Mouse (Mus musculus): Measurements from ENCODE around the gene Trem3. TPM values are rescaled to one million over a fixed set of nuclear protein-coding genes. Genes with fewer than 3 reads are reported as not detected.

Gene Trem3
- polyA plus RNA-seq, 1 experiment from 2014 or later: not detected

- WGBS: 75% methylated on average over 11 of the region's 11 CpGs
Observed at GRCm38 (mm10) chr17:48249501-48249900, 1.9 kb downstream of the Trem3 start.

GRCm38 (mm10) chr17:48250631-48251030 lies 3.1 kb downstream of the Trem3 start:
- Histone ChIP-seq H3K36me3 (no peaks in the 10 kb centered on the region), H3K9me3 (replicated peaks) (no peaks in the 10 kb centered on the region), H3K4me3 (no peak overlapping the region), H3K4me2 (no peak overlapping the region), H3K27ac (ENCODE audit: poor library complexity, severe bottlenecking) (no peak overlapping the region), H3K4me1 (replicated peaks) (no peaks in the 10 kb centered on the region), H3K9ac (no peak overlapping the region), H3K27me3 (replicated peaks) (no peaks in the 10 kb centered on the region)
- 82% methylated on average over 7 of the region's 7 CpGs for WGBS
- ATAC-seq (ENCODE audit: insufficient number of reproducible peaks, low FRiP score): no peak

More at GRCm38 (mm10) chr17:48249501-48249900, 1.9 kb downstream of the Trem3 start:
- ATAC-seq (ENCODE audit: insufficient number of reproducible peaks, low FRiP score): no peak
- Histone ChIP-seq H3K4me2 (no peak overlapping the region), H3K27ac (ENCODE audit: poor library complexity, severe bottlenecking) (no peak overlapping the region), H3K9ac (no peak overlapping the region), H3K36me3 (no peaks in the 10 kb centered on the region), H3K27me3 (replicated peaks) (no peaks in the 10 kb centered on the region), H3K4me1 (replicated peaks) (no peaks in the 10 kb centered on the region), H3K9me3 (replicated peaks) (no peaks in the 10 kb centered on the region), H3K4me3 (no peak overlapping the region)

- H3K27me3 ChIP-seq (replicated peaks): no peaks in the 10 kb centered on the region
Observed at GRCm38 (mm10) chr17:48256575-48256974, 9.0 kb downstream of the Trem3 start.

GRCm38 (mm10) chr17:48261868-48262267 lies 14.3 kb downstream of the Trem3 start:
- Histone ChIP-seq H3K27me3 (replicated peaks) (no peaks in the 10 kb centered on the region), H3K9ac (no peak overlapping the region), H3K36me3 (no peaks in the 10 kb centered on the region), H3K27ac (ENCODE audit: poor library complexity, severe bottlenecking) (no peak overlapping the region), H3K4me1 (replicated peaks) (no peaks in the 10 kb centered on the region), H3K4me2 (no peak overlapping the region), H3K9me3 (replicated peaks) (peaks cover 10% of the 10 kb centered on the region), H3K4me3 (no peak overlapping the region)
- ATAC-seq (ENCODE audit: insufficient number of reproducible peaks, low FRiP score): no peak
- WGBS: 74% methylated on average over 2 of the region's 2 CpGs

More at GRCm38 (mm10) chr17:48256575-48256974, 9.0 kb downstream of the Trem3 start:
- no peak overlapping the region for H3K9ac ChIP-seq
- H3K4me3 ChIP-seq: no peak overlapping the region
- no peaks in the 10 kb centered on the region for H3K4me1 ChIP-seq (replicated peaks)
- no peaks in the 10 kb centered on the region for H3K36me3 ChIP-seq
- ATAC-seq (ENCODE audit: insufficient number of reproducible peaks, low FRiP score): no peak
- no peak overlapping the region for H3K4me2 ChIP-seq
- H3K27ac ChIP-seq (ENCODE audit: poor library complexity, severe bottlenecking): no peak overlapping the region
- peaks cover 10% of the 10 kb centered on the region for H3K9me3 ChIP-seq (replicated peaks)

- H3K27ac ChIP-seq (ENCODE audit: poor library complexity, severe bottlenecking): 0 out of 2 replicates have a peak within 1 kb of the TSS, but pooled peaks have one; percentile 14
- ATAC-seq (ENCODE audit: insufficient number of reproducible peaks, low FRiP score): peak; percentile 51; the same call in 1 of the 2 replicates
- WGBS: 80% methylated on average over 3 of the region's 3 CpGs
- H3K4me3 ChIP-seq: no peak within 1 kb of the TSS
- H3K36me3 ChIP-seq: no peaks in the 10 kb centered on the region
- H3K4me1 ChIP-seq (replicated peaks): no peaks in the 10 kb centered on the region
- H3K27me3 ChIP-seq (replicated peaks): no peaks in the 10 kb centered on the region
- no peak within 1 kb of the TSS for H3K9ac ChIP-seq
- no peak within 1 kb of the TSS for H3K4me2 ChIP-seq
- H3K9me3 ChIP-seq (replicated peaks): peaks cover 10% of the 10 kb centered on the region
Observed at GRCm38 (mm10) chr17:48263741-48264362, 16.3 kb downstream of the Trem3 start, which contains the start of gene Treml4. TSS of gene Treml4 (plus strand) at chr17:48264295.

GRCm38 (mm10) chr17:48264662-48265061 lies 17.1 kb downstream of the Trem3 start:
- 84% methylated on average over 7 of the region's 7 CpGs for WGBS
- Histone ChIP-seq H3K4me1 (replicated peaks) (no peaks in the 10 kb centered on the region), H3K27ac (ENCODE audit: poor library complexity, severe bottlenecking) (no peak overlapping the region), H3K4me3 (no peak overlapping the region), H3K9ac (no peak overlapping the region), H3K9me3 (replicated peaks) (peaks cover 5% of the 10 kb centered on the region), H3K36me3 (no peaks in the 10 kb centered on the region), H3K27me3 (replicated peaks) (no peaks in the 10 kb centered on the region), H3K4me2 (no peak overlapping the region)
- ATAC-seq (ENCODE audit: insufficient number of reproducible peaks, low FRiP score): peak; percentile 88

- no peak overlapping the region for H3K4me2 ChIP-seq
- H3K27me3 ChIP-seq (replicated peaks): no peaks in the 10 kb centered on the region
- WGBS: 60% methylated on average over 2 of the region's 2 CpGs
- no peak for ATAC-seq (ENCODE audit: insufficient number of reproducible peaks, low FRiP score)
- no peaks in the 10 kb centered on the region for H3K9me3 ChIP-seq (replicated peaks)
- H3K4me1 ChIP-seq (replicated peaks): no peaks in the 10 kb centered on the region
- no peak overlapping the region for H3K9ac ChIP-seq
- no peaks in the 10 kb centered on the region for H3K36me3 ChIP-seq
- H3K4me3 ChIP-seq: no peak overlapping the region
- no peak overlapping the region for H3K27ac ChIP-seq (ENCODE audit: poor library complexity, severe bottlenecking)
Observed at GRCm38 (mm10) chr17:48266138-48266537, 18.6 kb downstream of the Trem3 start.

GRCm38 (mm10) chr17:48266610-48267304 lies 19.2 kb downstream of the Trem3 start:
- H3K4me1 ChIP-seq (replicated peaks): no peaks in the 10 kb centered on the region
- 52% methylated on average over 2 of the region's 2 CpGs for WGBS
- no peak for ATAC-seq (ENCODE audit: insufficient number of reproducible peaks, low FRiP score)
- H3K9ac ChIP-seq: no peak overlapping the region
- no peaks in the 10 kb centered on the region for H3K27me3 ChIP-seq (replicated peaks)
- H3K27ac ChIP-seq (ENCODE audit: poor library complexity, severe bottlenecking): no peak overlapping the region
- no peaks in the 10 kb centered on the region for H3K9me3 ChIP-seq (replicated peaks)
- H3K4me2 ChIP-seq: no peak overlapping the region
- no peaks in the 10 kb centered on the region for H3K36me3 ChIP-seq
- no peak overlapping the region for H3K4me3 ChIP-seq

GRCm38 (mm10) chr17:48267591-48267990 lies 20.0 kb downstream of the Trem3 start:
- ATAC-seq (ENCODE audit: insufficient number of reproducible peaks, low FRiP score): no peak
- Histone ChIP-seq H3K9me3 (replicated peaks) (no peaks in the 10 kb centered on the region), H3K4me2 (no peak overlapping the region), H3K4me3 (no peak overlapping the region), H3K36me3 (no peaks in the 10 kb centered on the region), H3K9ac (no peak overlapping the region), H3K27ac (ENCODE audit: poor library complexity, severe bottlenecking) (no peak overlapping the region), H3K27me3 (replicated peaks) (no peaks in the 10 kb centered on the region), H3K4me1 (replicated peaks) (0 out of 2 replicates have a peak, but pooled peaks cover 5% of the 10 kb centered on the region)
- WGBS: 77% methylated on average over 1 of the region's 1 CpGs

GRCm38 (mm10) chr17:48268276-48268675 lies 20.7 kb downstream of the Trem3 start:
- Histone ChIP-seq H3K4me3 (no peak overlapping the region), H3K4me2 (no peak overlapping the region)
- ATAC-seq (ENCODE audit: insufficient number of reproducible peaks, low FRiP score): no peak

GRCm38 (mm10) chr17:48269833-48270232 lies 22.3 kb downstream of the Trem3 start:
- H3K27me3 ChIP-seq (replicated peaks): no peaks in the 10 kb centered on the region
- no peak overlapping the region for H3K4me3 ChIP-seq
- 0 out of 2 replicates have a peak, but pooled peaks cover 5% of the 10 kb centered on the region for H3K4me1 ChIP-seq (replicated peaks)
- no peak for ATAC-seq (ENCODE audit: insufficient number of reproducible peaks, low FRiP score)
- no peak overlapping the region for H3K27ac ChIP-seq (ENCODE audit: poor library complexity, severe bottlenecking)
- WGBS: 59% methylated on average over 4 of the region's 4 CpGs
- H3K9ac ChIP-seq: no peak overlapping the region
- no peak overlapping the region for H3K4me2 ChIP-seq
- no peaks in the 10 kb centered on the region for H3K9me3 ChIP-seq (replicated peaks)
- no peaks in the 10 kb centered on the region for H3K36me3 ChIP-seq

More at GRCm38 (mm10) chr17:48268276-48268675, 20.7 kb downstream of the Trem3 start:
- no peaks in the 10 kb centered on the region for H3K36me3 ChIP-seq
- H3K4me1 ChIP-seq (replicated peaks): 0 out of 2 replicates have a peak, but pooled peaks cover 5% of the 10 kb centered on the region
- H3K9me3 ChIP-seq (replicated peaks): no peaks in the 10 kb centered on the region
- no peak overlapping the region for H3K27ac ChIP-seq (ENCODE audit: poor library complexity, severe bottlenecking)
- no peaks in the 10 kb centered on the region for H3K27me3 ChIP-seq (replicated peaks)
- no peak overlapping the region for H3K9ac ChIP-seq
